Comparison of ENCODE assay signal across 1 mouse cellular context in genomic region chr1:171165629-171166345, GRCm38 (mm10).
TF ChIP-seq lines count a peak whose summit lies in the region.

No protein-coding gene starts in this region.

TF ChIP-seq in MEL, 35 proteins besides CTCF, POLR2A, EP300 and RAD21 (continued from another document):
- TF ChIP-seq MXI1 (IDR thresholded peaks at IDR 0.05; ENCODE audit: low read depth, low read length) (no peak), USF2 (IDR thresholded peaks at IDR 0.05; ENCODE audit: borderline replicate concordance in 1 of 2, insufficient read depth in 1 of 2, low read depth in 1 of 2, low read length in 2 of 2) (no peak), TBP (IDR thresholded peaks at IDR 0.05; ENCODE audit: low read depth, low read length) (no peak), CHD1 (IDR thresholded peaks at IDR 0.05; ENCODE audit: low read depth, low read length) (no peak), ETS1 (IDR thresholded peaks at IDR 0.05; ENCODE audit: low read depth, low read length) (no peak), SIN3A (IDR thresholded peaks at IDR 0.05; ENCODE audit: low read length) (no peak), MAFK (IDR thresholded peaks at IDR 0.05; ENCODE audit: borderline replicate concordance, low read depth, low read length) (no peak), ZNF384 (IDR thresholded peaks at IDR 0.05; ENCODE audit: low read depth, low read length) (no peak), HCFC1 (IDR thresholded peaks at IDR 0.05; ENCODE audit: low read depth, low read length) (no peak)
